Mouse (Mus musculus) CH12.LX (cell line): ENCODE results near the gene Frrs1. TPM values are rescaled to one million over a fixed set of nuclear protein-coding genes. Genes with fewer than 3 reads are reported as not detected.

Source experiments
- DNase-seq: peaks from one replicate; pipeline ENCODE4 v3.0.0-alpha.2; 2013; ENCODE audit errors: extremely low read depth
- H3K27ac ChIP-seq: 2 replicates; pipeline ENCODE4 v1.5.1; 2012; ENCODE audit warnings: low read depth, mild to moderate bottlenecking, control low read depth, moderate library complexity; ENCODE audit not compliant: insufficient read depth
- H3K27me3 ChIP-seq: replicated peaks from 2 replicates; pipeline ENCODE3; 2012; ENCODE audit warnings: inconsistent platforms
- H3K36me3 ChIP-seq, 2 experiments: replicated peaks in 1 of 2; 2 replicates each; pipeline versions ENCODE3 to v1.6.1; 2012; ENCODE audit warnings: inconsistent platforms in 1 of 2, low read length in 1 of 2, mild to moderate bottlenecking in 1 of 2, mixed read lengths in 1 of 2, moderate library complexity in 1 of 2; ENCODE audit not compliant: control insufficient read depth in 1 of 2, insufficient read depth in 1 of 2
- H3K4me1 ChIP-seq, 2 experiments: 2 replicates each; pipeline ENCODE4 v1.6.1; 2012; ENCODE audit warnings: inconsistent platforms in 1 of 2, moderate library complexity in 1 of 2; ENCODE audit not compliant: insufficient read depth in 2 of 2, control insufficient read depth in 1 of 2
- H3K4me2 ChIP-seq: 2 replicates; pipeline ENCODE4 v1.6.1; 2012; ENCODE audit warnings: low read depth, mild to moderate bottlenecking, control low read depth; ENCODE audit not compliant: poor library complexity, insufficient read depth, severe bottlenecking
- H3K4me3 ChIP-seq, 3 experiments: fragments of 150-350 bp in 1 of 3; sonication (generic) in 1 of 3; replicated peaks in 1 of 3; 2 replicates each; pipeline versions ENCODE3 to v1.5.1; 2011 to 2012; ENCODE audit warnings: low read depth in 2 of 3, low read length in 2 of 3, mild to moderate bottlenecking in 2 of 3, moderate library complexity in 2 of 3, control low read depth in 1 of 3, improper control_type of control experiment in 1 of 3, inconsistent platforms in 1 of 3, mixed read lengths in 1 of 3; ENCODE audit not compliant: poor library complexity in 1 of 3
- H3K79me2 ChIP-seq: replicated peaks from 2 replicates; pipeline ENCODE4 v1.6.1; 2012; ENCODE audit warnings: mild to moderate bottlenecking, moderate library complexity; ENCODE audit not compliant: control insufficient read depth, poor library complexity, insufficient read depth, severe bottlenecking; ENCODE audit errors: extremely low read depth
- H3K9ac ChIP-seq: 2 replicates; pipeline ENCODE4 v1.6.1; 2012; ENCODE audit warnings: low read depth, mild to moderate bottlenecking, control low read depth, moderate library complexity; ENCODE audit not compliant: insufficient read depth
- H3K9me3 ChIP-seq: replicated peaks from 2 replicates; pipeline ENCODE3; 2012; ENCODE audit warnings: low read length, inconsistent platforms, mixed read lengths
- BHLHE40 ChIP-seq: IDR thresholded peaks from 2 replicates; pipeline ENCODE4 v1.6.1; 2011; ENCODE audit warnings: mild to moderate bottlenecking, low read depth, low read length, improper control_type of control experiment
- CHD1 ChIP-seq: IDR thresholded peaks from 2 replicates; pipeline ENCODE4 v1.6.1; 2012; ENCODE audit warnings: low read depth, low read length, improper control_type of control experiment, inconsistent platforms
- CTCF ChIP-seq, 2 experiments: IDR thresholded peaks in 1 of 2; conservative IDR thresholded peaks in 1 of 2; 2 replicates each; pipeline ENCODE4 v1.5.1; 2011 to 2012; ENCODE audit warnings: low read depth in 2 of 2, low read length in 2 of 2, improper control_type of control experiment in 1 of 2, inconsistent platforms in 1 of 2, mild to moderate bottlenecking in 1 of 2, moderate library complexity in 1 of 2
- ELF1 ChIP-seq: IDR thresholded peaks from 2 replicates; pipeline ENCODE4 v1.6.1; 2014; ENCODE audit warnings: low read depth, mild to moderate bottlenecking, inconsistent platforms, low read length, improper control_type of control experiment
- ETS1 ChIP-seq: conservative IDR thresholded peaks from 2 replicates; pipeline ENCODE4 v1.6.1; 2012; ENCODE audit warnings: low read depth, mild to moderate bottlenecking, inconsistent platforms, low read length, improper control_type of control experiment, moderate library complexity
- GABPA ChIP-seq: IDR thresholded peaks from 2 replicates; pipeline ENCODE4 v1.6.1; 2012; ENCODE audit warnings: low read depth, low read length, improper control_type of control experiment, inconsistent platforms; ENCODE audit not compliant: insufficient replicate concordance
- KAT2A ChIP-seq: IDR thresholded peaks from 2 replicates; pipeline ENCODE4 v1.6.1; 2012; ENCODE audit warnings: low read length, improper control_type of control experiment, inconsistent platforms; ENCODE audit not compliant: insufficient replicate concordance
- MEF2A ChIP-seq: IDR thresholded peaks from 2 replicates; pipeline ENCODE4 v1.6.1; 2014; ENCODE audit warnings: low read depth, mild to moderate bottlenecking, inconsistent platforms, low read length, improper control_type of control experiment, borderline replicate concordance
- MXI1 ChIP-seq: IDR thresholded peaks from 2 replicates; pipeline ENCODE4 v1.6.1; 2011; ENCODE audit warnings: mild to moderate bottlenecking, low read depth, low read length, improper control_type of control experiment
- MYC ChIP-seq: IDR thresholded peaks from 2 replicates; pipeline ENCODE4 v1.6.1; 2011; ENCODE audit warnings: low read depth, mild to moderate bottlenecking, improper control_type of control experiment, low read length
- NRF1 ChIP-seq: IDR thresholded peaks from 2 replicates; pipeline ENCODE4 v1.6.1; 2014; ENCODE audit warnings: low read depth, mild to moderate bottlenecking, inconsistent platforms, low read length, improper control_type of control experiment, moderate library complexity
- POLR2AphosphoS2 ChIP-seq: IDR thresholded peaks from 2 replicates; pipeline ENCODE4 v1.6.1; 2011; ENCODE audit warnings: low read depth, low read length, improper control_type of control experiment
- RAD21 ChIP-seq: IDR thresholded peaks from 2 replicates; pipeline ENCODE4 v1.6.1; 2011; ENCODE audit warnings: low read depth, mild to moderate bottlenecking, low read length, improper control_type of control experiment, moderate library complexity
- SMC3 ChIP-seq: IDR thresholded peaks from 2 replicates; pipeline ENCODE4 v1.6.1; 2011; ENCODE audit warnings: low read depth, low read length, improper control_type of control experiment
- UBTF ChIP-seq: IDR thresholded peaks from 2 replicates; pipeline ENCODE4 v1.6.1; 2012; ENCODE audit warnings: low read depth, mild to moderate bottlenecking, inconsistent platforms, low read length, improper control_type of control experiment, moderate library complexity
- ZC3H11A ChIP-seq: IDR thresholded peaks from 2 replicates; pipeline ENCODE4 v1.6.1; 2012; ENCODE audit warnings: low read depth, mild to moderate bottlenecking, inconsistent platforms, low read length, improper control_type of control experiment
- ZNF384 ChIP-seq: IDR thresholded peaks from 2 replicates; pipeline ENCODE4 v1.6.1; 2012; ENCODE audit warnings: low read depth, low read length, improper control_type of control experiment, inconsistent platforms
- dilution Hi-C: fragments of 300-500 bp; cut with MboI; formaldehyde crosslinking; loops from 2 replicates; pipeline ENCODE4 v1.14.3; 2020; ENCODE audit warnings: low sequenced_read_pairs; ENCODE audit not compliant: extremely low pct_unique_long_range_greater_than_20kb, extremely low pct_ligation_motif_present
- in situ Hi-C: fragments of 300-500 bp; cut with MboI; formaldehyde crosslinking; loops from 3 replicates; pipeline ENCODE4 v1.14.3; 2019; ENCODE audit warnings: low sequenced_read_pairs, low pct_ligation_motif_present, low pct_unique_long_range_greater_than_20kb, mixed read lengths
- polyA plus RNA-seq: library from polyadenylated mRNA; unstranded; fragments of >175 nt; gene quantifications from 2 replicates; pipeline ENCODE4 v1.2.1, GENCODE M21; 2012; ENCODE audit warnings: low read depth; ENCODE audit not compliant: insufficient read length
- total RNA-seq, 2 experiments: library from RNA; depleted of rRNA; stranded (reverse); fragments of 300-350 nt in 1 of 2; fragments of >200 nt in 1 of 2; gene quantifications; 2 replicates each; pipeline ENCODE4 v1.2.3; 2012 to 2014

The Frrs1 gene
- total and polyA plus RNA-seq, 3 experiments, result 11.0 to 34.9 (median 16.5) TPM

DNA sequence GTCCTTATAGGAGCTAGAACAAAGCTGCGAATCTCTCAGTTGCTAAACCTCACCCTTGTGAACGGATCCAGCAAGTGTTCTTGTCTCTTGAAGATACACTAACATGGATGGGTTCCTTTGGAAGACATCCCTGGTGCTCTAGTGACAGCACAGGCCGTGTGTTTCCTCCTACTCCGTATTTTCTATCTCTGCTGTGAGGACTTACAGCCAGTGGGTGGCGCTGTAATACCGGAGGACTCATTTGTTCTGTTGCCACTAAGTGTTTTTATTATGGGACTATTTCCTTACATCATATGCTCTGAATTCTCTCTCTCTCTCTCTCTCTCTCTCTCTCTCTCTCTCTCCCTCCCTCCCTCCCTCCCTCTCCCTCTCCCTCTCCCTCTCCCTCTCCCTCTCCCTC, 44.9 kb downstream of the Frrs1 start:
- Histone ChIP-seq H3K4me3 (no peak overlapping the region), H3K36me3 (peaks cover 28 to 77% of the 10 kb centered on the region in 2 experiments), H3K4me2 (no peak overlapping the region), H3K79me2 (no peaks in the 10 kb centered on the region), H3K27me3 (no peaks in the 10 kb centered on the region), H3K9me3 (no peaks in the 10 kb centered on the region), H3K27ac (no peak overlapping the region), H3K4me1 (peaks cover 0 to 6% of the 10 kb centered on the region in 2 experiments; a peak in 1 of 4 replicates), H3K9ac (no peak overlapping the region)
- peak; percentile 57 for DNase-seq
- TF ChIP-seq ETS1 (no peak), BHLHE40 (no peak), SMC3 (peak; percentile 68), ZNF384 (no peak), ZC3H11A (peak; percentile 21; the same call in 1 of the 2 replicates), KAT2A (no peak), ELF1 (no peak), MEF2A (no peak), RAD21 (peak; percentile 75), CHD1 (no peak), POLR2AphosphoS2 (no peak), CTCF (conservative IDR thresholded peaks at IDR 0.05 in 1 of 2, IDR thresholded peaks at IDR 0.05 in 1 of 2; ENCODE audit: low read depth in 2 of 2, low read length in 2 of 2) (peak; percentile 58 to 80)
- in situ Hi-C loops (no loop called here), dilution Hi-C loops (no loop called here)

DNA sequence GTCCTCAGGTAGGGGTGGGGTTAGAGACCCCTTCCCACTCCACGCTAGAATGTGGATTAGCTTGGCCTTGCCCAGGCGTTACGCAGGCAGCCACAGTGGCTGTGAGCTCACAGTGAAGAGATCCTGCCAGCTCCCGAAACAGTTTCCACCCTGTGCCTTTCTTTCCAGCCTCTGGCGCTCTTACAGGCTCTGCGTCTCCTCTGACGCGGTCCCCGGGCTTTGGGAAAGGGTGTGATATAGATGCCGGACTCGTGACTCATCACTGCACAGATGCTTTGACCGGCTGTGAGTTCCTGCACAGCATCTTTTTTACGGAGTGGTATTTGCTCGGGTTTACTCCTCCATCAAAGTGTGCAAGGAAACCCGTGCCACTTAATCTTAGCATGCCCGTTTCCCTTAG, 46.6 kb downstream of the Frrs1 start:
- in situ Hi-C loops, result no loop called here

More for the DNA sequence above, 46.6 kb downstream of the Frrs1 start:
- H3K27ac ChIP-seq, result no peak overlapping the region
- no peaks in the 10 kb centered on the region for H3K27me3 ChIP-seq
- no peak overlapping the region for H3K4me3 ChIP-seq
- peaks cover 0 to 6% of the 10 kb centered on the region in 2 experiments; a peak in 1 of 4 replicates for H3K4me1 ChIP-seq
- H3K9ac ChIP-seq, result no peak overlapping the region
- no peak for DNase-seq
- peaks cover 18 to 59% of the 10 kb centered on the region in 2 experiments for H3K36me3 ChIP-seq
- no peaks in the 10 kb centered on the region for H3K79me2 ChIP-seq
- TF ChIP-seq MYC (no peak), MXI1 (no peak), GABPA (no peak), NRF1 (no peak), CHD1 (no peak), UBTF (no peak), ELF1 (no peak), KAT2A (no peak)
- H3K4me2 ChIP-seq, result no peak overlapping the region
- dilution Hi-C loops, result no loop called here
- no peaks in the 10 kb centered on the region for H3K9me3 ChIP-seq
